Mouse (Mus musculus): Measurements from ENCODE around the gene Mtmr2.

DNA sequence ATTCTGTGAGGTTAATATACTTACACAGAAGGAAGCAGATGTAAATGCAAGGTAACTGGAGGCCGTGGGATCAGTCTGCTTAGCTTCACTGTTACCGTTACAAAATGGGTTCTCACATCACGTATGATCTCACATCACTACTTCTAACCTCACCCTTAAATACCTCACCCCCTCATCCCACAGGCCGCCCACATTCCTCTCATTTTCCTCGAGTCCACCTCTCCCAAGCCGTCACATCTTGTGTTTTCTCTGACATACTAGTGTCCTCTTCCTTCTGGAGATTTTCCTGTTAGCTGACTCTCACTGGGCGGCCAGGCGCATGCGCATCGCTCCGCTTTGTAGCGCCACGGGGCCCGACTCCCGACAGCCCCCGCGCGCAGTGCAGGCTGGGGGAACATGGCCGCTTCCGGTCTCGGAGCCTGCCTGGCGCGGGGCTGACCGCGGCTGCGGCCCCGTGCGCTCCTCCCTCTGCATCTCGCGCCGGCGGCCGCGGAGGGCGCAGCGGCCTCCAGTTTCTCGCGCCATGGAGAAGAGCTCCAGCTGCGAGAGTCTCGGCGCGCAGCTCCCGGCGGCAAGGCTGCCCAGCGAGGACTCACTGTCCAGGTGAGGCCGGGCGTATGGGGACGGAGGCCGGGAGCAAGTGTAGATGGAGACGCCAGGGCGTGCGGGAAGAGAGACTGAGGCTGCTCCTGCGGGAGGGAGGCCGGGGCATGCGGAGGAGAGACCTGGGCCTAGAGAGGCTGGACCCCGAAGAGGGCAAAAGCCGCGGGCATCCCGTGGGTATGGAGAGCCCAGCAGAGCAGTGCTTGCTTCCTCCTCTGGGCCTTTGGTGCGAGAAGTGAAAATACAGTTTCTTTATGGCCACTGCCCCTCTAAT is 826 bp downstream of the Mtmr2 start:
- TF ChIP-seq MAFK (IDR thresholded peaks at IDR 0.05; ENCODE audit: insufficient read depth, low read depth, low read length) (no peak), HCFC1 (IDR thresholded peaks at IDR 0.05; ENCODE audit: borderline replicate concordance, insufficient read depth, low read length) (peak; percentile 66; the same call in 1 of the 2 replicates), ZC3H11A (IDR thresholded peaks at IDR 0.05; ENCODE audit: borderline replicate concordance, low read depth, low read length) (no peak), ZNF384 (IDR thresholded peaks at IDR 0.05; ENCODE audit: low read depth, low read length) (no peak), CHD2 (IDR thresholded peaks at IDR 0.05; ENCODE audit: low read depth, low read length) (no peak)

All from ES-E14 (cell line).